23 mouse cellular contexts compared by ENCODE assay signal in the genomic region with DNA sequence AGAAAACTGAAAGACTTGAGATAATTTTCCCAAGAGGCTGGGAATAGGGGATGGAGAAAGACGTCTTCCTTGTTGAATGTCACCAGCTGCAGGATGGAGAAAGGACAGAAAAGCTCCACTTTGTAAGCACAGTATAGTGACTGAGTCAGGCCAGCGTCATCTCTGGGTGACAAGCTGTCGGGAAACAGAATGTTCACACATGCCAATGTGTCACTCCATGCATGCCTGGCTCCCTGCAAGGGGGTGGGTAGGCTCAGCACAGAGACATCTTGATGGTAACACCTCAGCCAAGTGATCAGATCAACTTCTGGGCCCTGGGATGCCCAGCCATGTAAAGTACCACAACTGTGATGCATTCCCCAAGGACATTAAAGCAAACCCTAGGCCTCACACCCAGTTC. TPM values are rescaled to one million over a fixed set of nuclear protein-coding genes. Genes with fewer than 3 reads are reported as not detected.
DNase-seq lines count a peak whose midpoint lies in the region; ATAC-seq and TF ChIP-seq lines count a peak whose summit lies in the region.
"Had no signal": no experiment of that assay in that cellular context is flagged by ENCODE, and none has a peak within 500 bp of the region (broad histone marks: within the 10 kb centered on the region; RNA-seq: fewer than 3 reads in every experiment).

No protein-coding gene starts in this region.

- peak; percentile 40; the same call in 1 of the 2 replicates for ATAC-seq in lung, embryonic 15.5 days (ENCODE audit: borderline replicate concordance, extremely low read depth, low FRiP score, low TSS enrichment)
- no peak for ATAC-seq in hindbrain, postnatal 0 days
- ATAC-seq: CD4-positive, CD25-positive, alpha-beta regulatory T cell, adult 4 months; forebrain, embryonic 15.5 days had no signal

- H3K36me3 ChIP-seq in lung, embryonic 15.5 days: no peaks in the 10 kb centered on the region
- no peaks in the 10 kb centered on the region for H3K36me3 ChIP-seq in hindbrain, postnatal 0 days (ENCODE audit: insufficient read depth, low read length)
- H3K36me3 ChIP-seq: forebrain, embryonic 10.5 days; forebrain, embryonic 15.5 days; hindbrain, embryonic 12.5 days; hindbrain, embryonic 15.5 days had no signal

- TF ChIP-seq POLR2A in brain, embryonic 14.5 days (IDR thresholded peaks at IDR 0.05; ENCODE audit: borderline replicate concordance, extremely low read depth, insufficient read depth, insufficient read length, poor library complexity, severe bottlenecking): no peak

- peak; percentile 22 to 49 for DNase-seq in layer of hippocampus, adult 18-20 months (ENCODE audit: low spot score in 2 of 2)
- DNase-seq in layer of hippocampus, adult 11-12 months (ENCODE audit: low spot score): no peak
- DNase-seq in lung, postnatal 4 days: no peak
- peak; percentile 64 for DNase-seq in brain, embryonic 14.5 days (ENCODE audit: low read depth)
- no peak for DNase-seq in hindbrain, postnatal 0 days (ENCODE audit: low spot score)
- DNase-seq: adrenal gland, adult 2 months; adrenal gland, postnatal 14 days; cerebellum, adult 18-20 months; cerebellum, adult 9-10 months; cerebellum, postnatal 14 days; gastrocnemius, adult 2 months; gastrocnemius, postnatal 14 days; heart, adult 11 months had no signal

- WGBS in lung, embryonic 15.5 days: 57% methylated on average over 3 of the region's 3 CpGs
- WGBS in hindbrain, postnatal 0 days: 76% methylated on average over 3 of the region's 3 CpGs

- H3K4me1 ChIP-seq in lung, embryonic 15.5 days: no peaks in the 10 kb centered on the region
- H3K4me1 ChIP-seq in hindbrain, postnatal 0 days (ENCODE audit: insufficient read depth, low read length): peaks cover 6% of the 10 kb centered on the region

- no peaks in the 10 kb centered on the region for H3K9me3 ChIP-seq in lung, embryonic 15.5 days
- H3K9me3 ChIP-seq in hindbrain, postnatal 0 days (ENCODE audit: low read length): no peaks in the 10 kb centered on the region
- H3K9me3 ChIP-seq: forebrain, embryonic 15.5 days; hindbrain, embryonic 12.5 days; hindbrain, embryonic 15.5 days had no signal

- no peak overlapping the region for H3K4me2 ChIP-seq in lung, embryonic 15.5 days
- no peak overlapping the region for H3K4me2 ChIP-seq in hindbrain, postnatal 0 days (ENCODE audit: low read depth, low read length)
- H3K4me2 ChIP-seq: forebrain, embryonic 15.5 days; heart, embryonic 11.5 days; hindbrain, embryonic 12.5 days; hindbrain, embryonic 15.5 days had no signal

- H3K4me3 ChIP-seq in lung, embryonic 15.5 days: no peak overlapping the region
- H3K4me3 ChIP-seq in hindbrain, postnatal 0 days (ENCODE audit: low read length): no peak overlapping the region
- H3K4me3 ChIP-seq: forebrain, embryonic 10.5 days; forebrain, embryonic 15.5 days; gastrocnemius, adult 2 months; hindbrain, embryonic 12.5 days; hindbrain, embryonic 15.5 days had no signal

- H3K27ac ChIP-seq in lung, embryonic 15.5 days: peak overlapping the region; percentile 63
- no peak overlapping the region for H3K27ac ChIP-seq in hindbrain, postnatal 0 days
- H3K27ac ChIP-seq: forebrain, embryonic 10.5 days; forebrain, embryonic 15.5 days; gastrocnemius, adult 2 months; hindbrain, embryonic 12.5 days; hindbrain, embryonic 15.5 days had no signal

- H3K9ac ChIP-seq in lung, embryonic 15.5 days: no peak overlapping the region
- H3K9ac ChIP-seq in hindbrain, postnatal 0 days (replicated peaks; ENCODE audit: low read length): no peak overlapping the region
- H3K9ac ChIP-seq: forebrain, embryonic 15.5 days; hindbrain, embryonic 12.5 days; hindbrain, embryonic 15.5 days had no signal

- no peaks in the 10 kb centered on the region for H3K27me3 ChIP-seq in lung, embryonic 15.5 days
- H3K27me3 ChIP-seq in hindbrain, postnatal 0 days (ENCODE audit: insufficient read depth, low read length): no peaks in the 10 kb centered on the region
- H3K27me3 ChIP-seq: forebrain, embryonic 15.5 days; hindbrain, embryonic 12.5 days; hindbrain, embryonic 15.5 days had no signal

- no peak for TF ChIP-seq CTCF in brain, embryonic 14.5 days (IDR thresholded peaks at IDR 0.05; ENCODE audit: borderline replicate concordance, extremely low read depth, insufficient read depth, insufficient read length)
- TF ChIP-seq CTCF in hindbrain, postnatal 0 days (IDR thresholded peaks at IDR 0.05; ENCODE audit: low read depth): no peak

RNA-seq across cellular contexts. Expression of gene Cpxm2, which starts 26.5 kb away (rescaled TPM):
- total RNA-seq in layer of hippocampus, adult 18-20 months (2021): 1 to 10 TPM; 2.3 to 3.0 TPM
- 0.96 and 2.1 TPM in 2 replicates for polyA plus RNA-seq in lung, embryonic 15.5 days (2015; fragmentation: Nextera tagmentation; extraction: Ambion mirVana)
- polyA plus RNA-seq in brain, embryonic 14.5 days (2012; rRNA removed): 1.4 and 3.1 TPM in 2 replicates
- total RNA-seq in hindbrain, postnatal 0 days (2014; rRNA removed): 2.3 and 3.3 TPM in 2 replicates
- polyA plus RNA-seq in hindbrain, postnatal 0 days (2015; fragmentation: Nextera tagmentation; extraction: Ambion mirVana): 2.5 and 3.4 TPM in 2 replicates
- total RNA-seq: hematopoietic stem cell, adult 5-6 weeks; MEL had no signal
- polyA plus RNA-seq: C2C12; CD4-positive, CD25-positive, alpha-beta regulatory T cell, adult 4 months; heart, embryonic 11.5 days had no signal

Comparison
In these comparisons a context has a peak if more than half of its experiments do, and no peak if none do; other contexts are left out.
1. DNase-seq: peak in layer of hippocampus, adult 18-20 months (2 of 2) and brain, embryonic 14.5 days (single experiment); none in layer of hippocampus, adult 11-12 months (single experiment), lung, postnatal 4 days (0 of 2) and hindbrain, postnatal 0 days (single experiment).